Mouse (Mus musculus) lung, adult 2 months (tissue): ENCODE results near the gene Nelfe.

Experiments used
- CTCF ChIP-seq: fragments of 200-500 bp; IDR thresholded peaks from 2 replicates; pipeline ENCODE4 v1.5.1; 2011; ENCODE audit warnings: mild to moderate bottlenecking, low read length, control low read depth; ENCODE audit not compliant: insufficient read depth
- POLR2A ChIP-seq: fragments of 200-500 bp; IDR thresholded peaks from 2 replicates; pipeline ENCODE4 v1.6.1; 2011; ENCODE audit warnings: low read depth, mild to moderate bottlenecking, control low read depth, low read length, borderline replicate concordance; ENCODE audit errors: extremely low read depth

- TF ChIP-seq POLR2A (no peak), CTCF (no peak)
Observed at GRCm38 (mm10) chr17:34887942-34888341, 37.8 kb downstream of the Nelfe start.
